Mouse (Mus musculus): Measurements from ENCODE around the gene Lin28b.

Gene Lin28b

GRCm38 (mm10) chr10:45485761-45486602 is at the start of gene Lin28b:
Lin28b (minus strand) TSS chr10:45486395.
- peak; percentile 7 to 42 for DNase-seq

GRCm38 (mm10) chr10:45511764-45512163 is 25.6 kb upstream of the Lin28b start:
- no peak for DNase-seq

- no peak for DNase-seq
These were observed 24.5 kb upstream of the Lin28b start for GRCm38 (mm10) chr10:45510662-45511061.

- DNase-seq = no peak
These were observed 14.1 kb upstream of the Lin28b start for GRCm38 (mm10) chr10:45500259-45500658.

GRCm38 (mm10) chr10:45486603-45486946 is 380 bp upstream of the Lin28b start:
- no peak for DNase-seq

GRCm38 (mm10) chr10:45485226-45485760 is 902 bp downstream of the Lin28b start:
- no peak for DNase-seq

GRCm38 (mm10) chr10:45483210-45483609 is 3.0 kb downstream of the Lin28b start:
- DNase-seq = peak in 1 of 2 experiments; percentile 21

GRCm38 (mm10) chr10:45473663-45474333 is 12.4 kb downstream of the Lin28b start:
- DNase-seq = no peak

- no peak for DNase-seq
These were observed 13.1 kb downstream of the Lin28b start for GRCm38 (mm10) chr10:45473143-45473484.

- DNase-seq = no peak
These were observed 13.6 kb downstream of the Lin28b start for GRCm38 (mm10) chr10:45472431-45473142.

GRCm38 (mm10) chr10:45471321-45471720 is 14.9 kb downstream of the Lin28b start:
- no peak for DNase-seq

- DNase-seq = no peak
These were observed 16.0 kb downstream of the Lin28b start for GRCm38 (mm10) chr10:45470079-45470739.

- no peak for DNase-seq
These were observed 16.9 kb downstream of the Lin28b start for GRCm38 (mm10) chr10:45469027-45469996.

- no peak for DNase-seq
These were observed 17.8 kb downstream of the Lin28b start for GRCm38 (mm10) chr10:45468180-45468915.

GRCm38 (mm10) chr10:45458637-45459036 is 27.6 kb downstream of the Lin28b start:
- no peak for DNase-seq

- no peak for DNase-seq
These were observed 28.1 kb downstream of the Lin28b start for GRCm38 (mm10) chr10:45458074-45458473.

GRCm38 (mm10) chr10:45446625-45447024 is 39.6 kb downstream of the Lin28b start:
- DNase-seq = no peak

GRCm38 (mm10) chr10:45446215-45446614 is 40.0 kb downstream of the Lin28b start:
- DNase-seq = no peak

- DNase-seq = no peak
These were observed 63.8 kb downstream of the Lin28b start for GRCm38 (mm10) chr10:45422372-45422771.

- DNase-seq = no peak
These were observed 74.1 kb downstream of the Lin28b start for GRCm38 (mm10) chr10:45412144-45412543.

- no peak for DNase-seq
These were observed 74.5 kb downstream of the Lin28b start for GRCm38 (mm10) chr10:45411741-45412140.

Measured in kidney, postnatal 25 days (tissue).